Mouse (Mus musculus) midbrain, embryonic 15.5 days (tissue): ENCODE measurements around the gene Zfand2a. TPM values are rescaled to one million over a fixed set of nuclear protein-coding genes. Genes with fewer than 3 reads are reported as not detected.

Experiments
- ATAC-seq: fragments of 200-750 bp; cut with Nextera tagmentation; replicated peaks from 2 replicates; pipeline ENCODE4 v1.8.0; 2017; ENCODE audit warnings: moderate TSS enrichment
- H3K27ac ChIP-seq: fragments of 300-500 bp; sonication (generic); 2 replicates; pipeline ENCODE4 v1.5.1; 2015; ENCODE audit warnings: mild to moderate bottlenecking, inconsistent platforms
- H3K27me3 ChIP-seq: fragments of 300-500 bp; sonication (generic); replicated peaks from 2 replicates; pipeline ENCODE4 v1.6.1; 2015; ENCODE audit warnings: inconsistent platforms
- H3K36me3 ChIP-seq: fragments of 300-500 bp; sonication (generic); replicated peaks from 2 replicates; pipeline ENCODE4 v1.6.1; 2015; ENCODE audit warnings: inconsistent platforms
- H3K4me1 ChIP-seq: fragments of 300-500 bp; sonication (generic); 2 replicates; pipeline ENCODE4 v1.6.1; 2015; ENCODE audit warnings: inconsistent platforms
- H3K4me2 ChIP-seq: fragments of 300-500 bp; sonication (generic); 2 replicates; pipeline ENCODE4 v1.6.1; 2015; ENCODE audit warnings: inconsistent platforms, mild to moderate bottlenecking, moderate library complexity
- H3K4me3 ChIP-seq: fragments of 300-500 bp; sonication (generic); 2 replicates; pipeline ENCODE4 v1.5.1; 2015; ENCODE audit warnings: mild to moderate bottlenecking, inconsistent platforms
- H3K9ac ChIP-seq: fragments of 300-500 bp; sonication (generic); 2 replicates; pipeline ENCODE4 v1.6.1; 2015; ENCODE audit warnings: mild to moderate bottlenecking, inconsistent platforms
- H3K9me3 ChIP-seq: fragments of 300-500 bp; sonication (generic); 2 replicates; pipeline ENCODE4 v1.6.1; 2016; ENCODE audit warnings: inconsistent platforms
- WGBS: fragments of 180-500 bp; shearing (Covaris S2); methylation state at CpG from one replicate; pipeline ENCODE4 v1.1.7; 2015; ENCODE audit warnings: mixed read lengths; 5-methylcytosine and 5-hydroxymethylcytosine counted together
- polyA plus RNA-seq: library from polyadenylated mRNA; unstranded; fragments of >200 nt; fragmentation: Nextera tagmentation; extraction: Ambion mirVana; gene quantifications from 2 replicates; pipeline ENCODE4 v1.2.1, GENCODE M21; 2015

Gene Zfand2a
- polyA plus RNA-seq = 22.7 and 24.2 TPM in 2 replicates

GRCm38 (mm10) chr5:139484185-139484814 lies at the start of gene Zfand2a:
Gene Zfand2a, minus strand, starts transcription at chr5:139484549.
- peak within 1 kb of the TSS; percentile 79 for H3K9ac ChIP-seq
- no peaks in the 10 kb centered on the region for H3K27me3 ChIP-seq
- H3K4me1 ChIP-seq = peaks cover 16% of the 10 kb centered on the region
- H3K9me3 ChIP-seq = no peaks in the 10 kb centered on the region
- peak; percentile 97 for ATAC-seq
- under 1% methylated on average over 42 of the region's 42 CpGs for WGBS
- H3K36me3 ChIP-seq = peaks cover 13% of the 10 kb centered on the region; the same call in 1 of the 2 replicates
- H3K4me2 ChIP-seq = peak within 1 kb of the TSS; percentile 69
- H3K27ac ChIP-seq = peak within 1 kb of the TSS; percentile 71
- peak within 1 kb of the TSS; percentile 86 for H3K4me3 ChIP-seq

DNA sequence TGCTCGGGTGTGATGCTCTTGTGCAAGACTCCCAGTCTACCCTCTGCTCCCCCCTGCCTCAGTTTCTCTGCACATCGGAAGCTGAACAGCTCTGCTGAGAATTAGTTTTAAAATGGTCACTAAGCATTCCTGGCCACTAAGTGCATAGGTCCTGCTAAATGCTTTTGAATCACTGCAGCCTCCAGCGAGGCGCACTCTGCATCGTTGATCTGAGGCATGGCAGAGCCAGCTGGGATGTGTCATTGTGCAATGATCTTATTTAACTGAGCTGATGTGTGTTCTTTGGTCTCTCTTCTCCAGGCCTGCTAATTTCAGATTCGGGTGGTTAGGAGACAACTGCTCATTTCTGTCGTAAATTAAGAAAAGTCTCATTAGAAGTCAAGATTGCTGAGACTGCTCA lies 44.5 kb upstream of the Zfand2a start:
- H3K27me3 ChIP-seq = peaks cover 18% of the 10 kb centered on the region
- no peak for ATAC-seq

DNA sequence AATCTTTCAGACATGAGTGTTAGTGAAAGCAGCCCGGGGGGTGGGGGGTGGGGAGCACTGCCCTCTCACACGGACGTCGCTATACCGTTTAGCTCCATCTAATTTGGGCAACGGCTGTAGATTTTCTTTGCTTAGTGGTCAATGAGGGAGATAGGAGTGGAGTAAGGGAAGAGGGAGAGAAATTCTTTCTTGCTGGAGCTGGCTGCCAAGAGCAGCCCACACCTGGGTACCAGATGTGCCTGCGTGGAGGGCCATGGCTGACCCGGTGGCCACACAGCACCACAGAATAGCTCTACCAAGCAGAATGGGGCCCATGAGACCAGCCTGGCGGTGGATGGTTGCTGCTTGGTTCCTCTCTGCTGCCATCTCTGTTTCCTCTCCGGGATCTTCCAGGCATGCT lies 37.6 kb upstream of the Zfand2a start:
- Histone ChIP-seq H3K9ac (no peak overlapping the region), H3K27ac (no peak overlapping the region), H3K4me1 (0 out of 2 replicates have a peak, but pooled peaks cover 4% of the 10 kb centered on the region), H3K4me3 (no peak overlapping the region), H3K4me2 (no peak overlapping the region), H3K27me3 (0 out of 2 replicates have a peak, but pooled peaks cover 3% of the 10 kb centered on the region), H3K36me3 (no peaks in the 10 kb centered on the region), H3K9me3 (no peaks in the 10 kb centered on the region)
- no peak for ATAC-seq
- WGBS = 72% methylated on average over 10 of the region's 10 CpGs

More for the DNA sequence above, 44.5 kb upstream of the Zfand2a start:
- Histone ChIP-seq H3K36me3 (no peaks in the 10 kb centered on the region), H3K4me1 (peaks cover 7% of the 10 kb centered on the region; the same call in 1 of the 2 replicates), H3K9ac (no peak overlapping the region), H3K9me3 (no peaks in the 10 kb centered on the region), H3K4me2 (no peak overlapping the region), H3K4me3 (no peak overlapping the region), H3K27ac (no peak overlapping the region)
- WGBS = 61% methylated on average over 7 of the region's 7 CpGs

GRCm38 (mm10) chr5:139520069-139520834 lies 35.9 kb upstream of the Zfand2a start:
- Histone ChIP-seq H3K9ac (no peak overlapping the region), H3K27me3 (0 out of 2 replicates have a peak, but pooled peaks cover 3% of the 10 kb centered on the region), H3K9me3 (no peaks in the 10 kb centered on the region), H3K27ac (no peak overlapping the region), H3K4me2 (no peak overlapping the region), H3K4me3 (no peak overlapping the region), H3K4me1 (peaks cover 6% of the 10 kb centered on the region; the same call in 1 of the 2 replicates), H3K36me3 (no peaks in the 10 kb centered on the region)
- 46% methylated on average over 14 of the region's 14 CpGs for WGBS
- ATAC-seq = no peak

- no peak overlapping the region for H3K4me2 ChIP-seq
- no peaks in the 10 kb centered on the region for H3K9me3 ChIP-seq
- no peak overlapping the region for H3K9ac ChIP-seq
- ATAC-seq = no peak
- H3K27ac ChIP-seq = no peak overlapping the region
- H3K36me3 ChIP-seq = no peaks in the 10 kb centered on the region
- peaks cover 6% of the 10 kb centered on the region; the same call in 1 of the 2 replicates for H3K4me1 ChIP-seq
- 37% methylated on average over 11 of the region's 11 CpGs for WGBS
- H3K27me3 ChIP-seq = no peaks in the 10 kb centered on the region
- no peak overlapping the region for H3K4me3 ChIP-seq
These were observed 31.9 kb upstream of the Zfand2a start for GRCm38 (mm10) chr5:139516281-139516680.

- Histone ChIP-seq H3K4me1 (peaks cover 2% of the 10 kb centered on the region; the same call in 1 of the 2 replicates), H3K4me2 (no peak overlapping the region), H3K9ac (no peak overlapping the region), H3K36me3 (no peaks in the 10 kb centered on the region), H3K9me3 (no peaks in the 10 kb centered on the region), H3K27me3 (peaks cover 7% of the 10 kb centered on the region), H3K4me3 (no peak overlapping the region), H3K27ac (no peak overlapping the region)
- ATAC-seq = no peak
- 87% methylated on average over 4 of the region's 4 CpGs for WGBS
These were observed 27.9 kb upstream of the Zfand2a start for GRCm38 (mm10) chr5:139512201-139512600.

DNA sequence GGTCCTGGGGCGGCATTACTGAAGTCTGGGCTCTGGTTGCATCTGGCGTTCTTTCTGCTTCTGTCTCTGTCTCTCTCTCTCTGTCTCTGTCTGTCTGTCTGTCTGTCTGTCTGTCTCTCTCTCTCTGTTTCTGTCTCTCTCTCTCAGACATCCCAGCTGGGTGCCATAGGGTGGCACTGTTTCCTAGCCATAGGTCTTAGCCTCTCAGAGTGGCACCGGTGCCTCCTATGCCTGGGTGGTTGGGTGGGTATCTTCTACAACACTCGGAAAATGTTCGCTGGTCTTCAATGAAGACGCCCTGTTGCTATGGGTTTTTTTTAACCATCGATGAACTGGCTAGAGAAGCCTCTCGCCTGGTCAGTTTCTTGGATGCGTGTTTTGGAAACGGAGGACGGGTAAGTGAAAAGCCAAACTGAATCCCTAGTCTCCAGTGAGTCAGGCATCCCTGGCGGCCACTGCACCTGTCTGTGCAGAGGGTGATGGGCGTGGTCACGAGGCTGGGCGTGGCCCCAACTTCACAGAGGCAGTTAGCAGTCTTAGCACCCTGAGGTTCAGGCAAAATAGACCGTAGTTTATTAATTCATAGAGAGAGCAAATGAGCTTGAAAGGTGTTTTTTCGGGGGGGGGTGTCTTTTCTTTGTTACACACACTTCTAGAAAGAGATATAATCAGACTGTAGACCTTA lies 26.5 kb upstream of the Zfand2a start:
- ATAC-seq = no peak

DNA sequence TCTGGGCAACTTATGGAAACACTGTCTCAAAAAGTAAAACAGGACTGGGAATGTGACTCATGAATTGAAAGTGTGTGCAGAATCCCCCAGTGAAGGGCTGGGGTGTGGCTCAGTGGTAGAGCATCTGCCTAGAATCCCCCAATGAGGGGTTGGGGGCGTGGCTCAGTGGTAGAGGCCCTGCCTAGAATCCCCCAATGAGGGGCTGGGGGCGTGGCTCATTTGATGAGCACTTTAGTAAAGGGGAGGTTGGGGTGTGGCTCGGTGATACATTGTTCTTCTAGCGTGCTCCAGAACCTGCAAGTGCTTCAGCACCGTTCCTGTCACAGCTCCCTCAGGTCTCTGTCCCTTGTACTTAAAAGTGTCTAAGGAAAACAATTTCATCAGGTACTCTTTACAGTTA lies 21.9 kb upstream of the Zfand2a start:
- peaks cover 7% of the 10 kb centered on the region for H3K27me3 ChIP-seq
- no peak overlapping the region for H3K4me3 ChIP-seq
- H3K9me3 ChIP-seq = no peaks in the 10 kb centered on the region
- ATAC-seq = no peak
- no peaks in the 10 kb centered on the region for H3K36me3 ChIP-seq
- no peak overlapping the region for H3K4me2 ChIP-seq
- WGBS = 22% methylated on average over 5 of the region's 5 CpGs
- no peak overlapping the region for H3K9ac ChIP-seq
- no peaks in the 10 kb centered on the region for H3K4me1 ChIP-seq
- H3K27ac ChIP-seq = no peak overlapping the region

More for the DNA sequence above, 26.5 kb upstream of the Zfand2a start:
- Histone ChIP-seq H3K4me2 (peak overlapping the region; percentile 15; the same call in 1 of the 2 replicates), H3K9me3 (no peaks in the 10 kb centered on the region), H3K27me3 (peaks cover 7% of the 10 kb centered on the region), H3K36me3 (no peaks in the 10 kb centered on the region), H3K4me3 (no peak overlapping the region), H3K27ac (no peak overlapping the region), H3K4me1 (no peaks in the 10 kb centered on the region), H3K9ac (no peak overlapping the region)
- WGBS = 17% methylated on average over 17 of the region's 17 CpGs

GRCm38 (mm10) chr5:139505073-139505606 lies 20.8 kb upstream of the Zfand2a start:
- Histone ChIP-seq H3K27ac (no peak overlapping the region), H3K27me3 (no peaks in the 10 kb centered on the region; the same call in none of the 2 replicates), H3K4me3 (no peak overlapping the region), H3K4me2 (no peak overlapping the region), H3K9ac (no peak overlapping the region), H3K36me3 (no peaks in the 10 kb centered on the region), H3K9me3 (no peaks in the 10 kb centered on the region), H3K4me1 (no peaks in the 10 kb centered on the region)
- 6% methylated on average over 12 of the region's 14 CpGs for WGBS
- no peak for ATAC-seq

GRCm38 (mm10) chr5:139502281-139502680 lies 17.9 kb upstream of the Zfand2a start:
- Histone ChIP-seq H3K27ac (no peak overlapping the region), H3K4me1 (no peaks in the 10 kb centered on the region)

DNA sequence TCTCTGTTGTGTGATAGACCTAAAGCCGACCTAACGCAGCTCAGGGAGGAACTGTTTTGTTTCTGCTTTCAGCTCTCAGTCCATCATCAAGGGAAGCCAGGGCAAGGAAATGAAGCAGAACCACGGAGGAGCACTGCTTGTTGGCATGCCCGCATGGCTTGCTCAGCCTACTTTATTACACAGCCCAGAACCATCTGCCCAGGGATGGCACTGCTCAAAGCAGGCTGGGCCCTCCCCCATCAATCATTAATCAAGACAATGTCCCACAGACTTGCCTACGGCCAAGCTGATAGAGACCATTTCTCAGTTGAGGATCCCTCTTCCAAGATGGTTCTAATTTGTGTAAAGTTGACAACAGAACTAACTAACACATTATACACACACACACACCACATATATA lies 14.4 kb upstream of the Zfand2a start:
- 78% methylated on average over 5 of the region's 5 CpGs for WGBS
- no peak overlapping the region for H3K4me3 ChIP-seq

More at GRCm38 (mm10) chr5:139502281-139502680, 17.9 kb upstream of the Zfand2a start:
- 72% methylated on average over 14 of the region's 14 CpGs for WGBS
- Histone ChIP-seq H3K36me3 (no peaks in the 10 kb centered on the region), H3K4me3 (no peak overlapping the region), H3K4me2 (no peak overlapping the region), H3K9ac (no peak overlapping the region), H3K9me3 (no peaks in the 10 kb centered on the region), H3K27me3 (no peaks in the 10 kb centered on the region)
- ATAC-seq = no peak

GRCm38 (mm10) chr5:139496939-139497338 lies 12.6 kb upstream of the Zfand2a start:
- H3K4me3 ChIP-seq = no peak overlapping the region
- no peaks in the 10 kb centered on the region for H3K36me3 ChIP-seq
- no peaks in the 10 kb centered on the region for H3K9me3 ChIP-seq
- H3K4me2 ChIP-seq = no peak overlapping the region
- H3K27ac ChIP-seq = no peak overlapping the region
- H3K4me1 ChIP-seq = no peaks in the 10 kb centered on the region
- H3K27me3 ChIP-seq = no peaks in the 10 kb centered on the region
- 53% methylated on average over 5 of the region's 5 CpGs for WGBS
- no peak for ATAC-seq
- H3K9ac ChIP-seq = no peak overlapping the region

More for the DNA sequence above, 14.4 kb upstream of the Zfand2a start:
- H3K9ac ChIP-seq = no peak overlapping the region
- H3K4me2 ChIP-seq = no peak overlapping the region
- no peaks in the 10 kb centered on the region for H3K9me3 ChIP-seq
- H3K27me3 ChIP-seq = no peaks in the 10 kb centered on the region
- no peak overlapping the region for H3K27ac ChIP-seq
- no peak for ATAC-seq
- H3K36me3 ChIP-seq = no peaks in the 10 kb centered on the region
- H3K4me1 ChIP-seq = no peaks in the 10 kb centered on the region
